Mouse (Mus musculus): ENCODE data around the gene Plscr3. TPM values are rescaled to one million over a fixed set of nuclear protein-coding genes. Genes with fewer than 3 reads are reported as not detected.
A peak's percentile ranks its signal among the peaks of the same experiment; 100 is the strongest.
"Not testable (repeated sequence)": the region's sequence is repeated elsewhere in the genome, so short reads cannot be mapped to it uniquely, and the experiment has no call there.

Gene Plscr3
- total RNA-seq, 2 experiments from 2014 or later, result 15.6 to 19.2 TPM

- intact Hi-C loops (cut with DNase I), result no loop called here
These were observed 9.2 kb downstream of the Plscr3 start for GRCm38 (mm10) chr11:69855347-69855746.

GRCm38 (mm10) chr11:69858113-69858998 lies 12.2 kb downstream of the Plscr3 start, which contains the start of gene Tnk1:
Gene Tnk1 (minus strand): TSS chr11:69858730.
- no peak for DNase-seq (ENCODE audit: low spot score in 2 of 2)
- intact Hi-C loops (cut with DNase I), result no loop called here

More at GRCm38 (mm10) chr11:69855347-69855746, 9.2 kb downstream of the Plscr3 start:
- DNase-seq (ENCODE audit: low spot score in 2 of 2), result no peak

- DNase-seq (ENCODE audit: low spot score in 2 of 2); intact Hi-C loops (cut with DNase I): not testable (repeated sequence)
These were observed 17.6 kb downstream of the Plscr3 start for GRCm38 (mm10) chr11:69863729-69864128.

- intact Hi-C loops (cut with DNase I), result no loop called here
- DNase-seq (ENCODE audit: low spot score in 2 of 2), result no peak
These were observed 18.1 kb downstream of the Plscr3 start for GRCm38 (mm10) chr11:69864138-69864860.

- DNase-seq (ENCODE audit: low spot score in 2 of 2), result no peak
- intact Hi-C loops (cut with DNase I), result no loop called here
These were observed 19.4 kb downstream of the Plscr3 start for GRCm38 (mm10) chr11:69865561-69865960.

- intact Hi-C loops (cut with DNase I), result no loop called here
- no peak for DNase-seq (ENCODE audit: low spot score in 2 of 2)
These were observed 21.2 kb downstream of the Plscr3 start for GRCm38 (mm10) chr11:69867335-69867734.

GRCm38 (mm10) chr11:69870289-69871069 lies 24.3 kb downstream of the Plscr3 start:
- intact Hi-C loops (cut with DNase I), result no loop called here
- DNase-seq (ENCODE audit: low spot score in 2 of 2), result no peak

- DNase-seq (ENCODE audit: low spot score in 2 of 2), result no peak
- intact Hi-C loops (cut with DNase I), result no loop called here
These were observed 25.6 kb downstream of the Plscr3 start for GRCm38 (mm10) chr11:69871822-69872221.

- intact Hi-C loops (cut with DNase I), result no loop called here
- DNase-seq (ENCODE audit: low spot score in 2 of 2), result no peak
These were observed 26.3 kb downstream of the Plscr3 start for GRCm38 (mm10) chr11:69872451-69872850.

- DNase-seq (ENCODE audit: low spot score in 2 of 2), result peak in 1 of 2 experiments; percentile 44
- intact Hi-C loops (cut with DNase I), result loop anchor here (2.0 to 5.0 kb wide), 3 partner anchors 69 to 194 kb away; partner anchors contain the start of genes Polr2a, Senp3 and Tmem102
These were observed 30.0 kb downstream of the Plscr3 start for GRCm38 (mm10) chr11:69876186-69876585.

GRCm38 (mm10) chr11:69876867-69877266 lies 30.7 kb downstream of the Plscr3 start:
- peak; percentile 72 to 79 for DNase-seq (ENCODE audit: low spot score in 2 of 2)
- intact Hi-C loops (cut with DNase I), result loop anchor here (2.0 to 5.0 kb wide), 3 partner anchors 70 to 195 kb away; partner anchors contain the start of genes Polr2a, Senp3 and Tmem102

- no peak for DNase-seq (ENCODE audit: low spot score in 2 of 2)
- intact Hi-C loops (cut with DNase I), result loop anchor here (2.0 to 5.0 kb wide), 3 partner anchors 71 to 196 kb away; partner anchors contain the start of genes Polr2a, Senp3 and Tmem102
These were observed 31.7 kb downstream of the Plscr3 start, which contains the start of gene Tmem95 for GRCm38 (mm10) chr11:69877878-69878277. Gene Tmem95 (minus strand): TSS chr11:69878018.

GRCm38 (mm10) chr11:69878399-69878798 lies 32.2 kb downstream of the Plscr3 start:
- no peak for DNase-seq (ENCODE audit: low spot score in 2 of 2)
- intact Hi-C loops (cut with DNase I), result loop anchor here (5.0 kb wide), 2 partner anchors 71 to 196 kb away; partner anchors contain the start of genes Senp3 and Tmem102

- DNase-seq (ENCODE audit: low spot score in 2 of 2), result no peak
- intact Hi-C loops (cut with DNase I), result loop anchor here (5.0 kb wide), 2 partner anchors 72 to 197 kb away; partner anchors contain the start of genes Senp3 and Tmem102
These were observed 32.8 kb downstream of the Plscr3 start for GRCm38 (mm10) chr11:69878952-69879351.

- no peak for DNase-seq (ENCODE audit: low spot score in 2 of 2)
- intact Hi-C loops (cut with DNase I), result loop anchor here (5.0 kb wide), 2 partner anchors 72 to 197 kb away; partner anchors contain the start of genes Senp3 and Tmem102
These were observed 33.5 kb downstream of the Plscr3 start for GRCm38 (mm10) chr11:69879711-69880110.

GRCm38 (mm10) chr11:69880506-69880852 lies 34.3 kb downstream of the Plscr3 start:
- intact Hi-C loops (cut with DNase I), result no loop called here
- peak; percentile 24 to 42 for DNase-seq (ENCODE audit: low spot score in 2 of 2)

- intact Hi-C loops (cut with DNase I), result no loop called here
- DNase-seq (ENCODE audit: low spot score in 2 of 2), result peak; percentile 60 to 72
These were observed 34.9 kb downstream of the Plscr3 start, which contains the start of gene Kctd11 for GRCm38 (mm10) chr11:69880853-69881603. Gene Kctd11 (minus strand): TSS chr11:69881406.

Measured in left cerebral cortex, postnatal 25 days (tissue).